Mouse (Mus musculus): ENCODE measurements around the gene Tbrg1.

DNA sequence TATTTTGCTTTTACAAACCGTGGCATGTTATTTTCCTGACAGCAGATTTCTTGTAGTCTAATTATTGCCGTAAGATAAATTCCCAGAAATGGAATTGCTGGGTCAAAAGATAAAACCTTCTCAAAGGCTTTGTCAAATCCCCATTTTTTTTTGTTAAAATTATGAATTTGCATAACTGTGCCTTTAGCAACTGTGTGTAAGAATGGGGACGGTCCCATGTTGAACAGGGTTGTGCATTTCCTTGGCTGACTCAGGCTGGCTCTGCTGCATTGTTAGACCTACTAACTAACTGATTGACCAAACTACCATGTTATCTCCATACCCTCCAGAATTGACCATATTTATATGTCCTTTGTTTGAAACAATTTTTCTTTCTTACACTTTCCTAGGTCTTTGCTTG lies 22.8 kb downstream of the Tbrg1 start:
- no peak for TF ChIP-seq CTCF (IDR thresholded peaks at IDR 0.05; ENCODE audit: low read depth)
- no peak for TF ChIP-seq EP300 (IDR thresholded peaks at IDR 0.05; ENCODE audit: low read depth)
